ENCODE assay signal across 8 mouse cellular contexts in the genomic region with DNA sequence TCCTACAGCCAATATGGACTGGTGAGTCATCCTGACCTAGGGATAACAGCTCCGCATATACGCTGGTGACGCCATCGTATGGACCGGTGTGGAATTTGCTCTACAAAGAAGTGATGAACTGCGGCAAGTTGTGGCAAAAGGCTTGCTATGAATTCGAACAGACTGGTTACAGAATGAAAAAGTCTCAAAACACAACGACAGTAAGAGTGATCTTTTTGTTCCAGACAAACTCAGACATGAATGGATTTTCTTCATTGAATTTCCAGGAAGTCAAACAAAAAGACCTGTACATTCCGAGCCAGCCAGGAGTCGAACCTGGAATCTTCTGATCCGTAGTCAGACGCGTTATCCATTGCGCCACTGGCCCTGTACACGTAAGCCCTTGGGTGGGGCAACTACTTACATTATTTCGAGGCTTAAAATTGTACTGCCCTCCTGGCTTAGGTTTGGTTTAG. TPM values are rescaled to one million over a fixed set of nuclear protein-coding genes. Genes with fewer than 3 reads are reported as not detected.
DNase-seq lines count a peak whose midpoint lies in the region; ATAC-seq and TF ChIP-seq lines count a peak whose summit lies in the region.

No protein-coding gene starts in this region.

- H3K27me3 ChIP-seq in hindbrain, embryonic 11.5 days (ENCODE audit: control insufficient read depth, insufficient read depth, low read length) = no peaks in the 10 kb centered on the region
- H3K27me3 ChIP-seq in lung, postnatal 0 days (replicated peaks; ENCODE audit: insufficient read depth, low read length) = no peaks in the 10 kb centered on the region

- H3K4me1 ChIP-seq in hindbrain, embryonic 11.5 days (replicated peaks; ENCODE audit: control insufficient read depth, insufficient read depth, low read length) = no peaks in the 10 kb centered on the region
- H3K4me1 ChIP-seq in lung, postnatal 0 days (ENCODE audit: insufficient read depth, low read depth, low read length) = no peaks in the 10 kb centered on the region

- H3K36me3 ChIP-seq in hindbrain, embryonic 11.5 days (ENCODE audit: control insufficient read depth, insufficient read depth, low read length) = no peaks in the 10 kb centered on the region
- no peaks in the 10 kb centered on the region for H3K36me3 ChIP-seq in lung, postnatal 0 days (ENCODE audit: insufficient read depth, low read length)

- 0 out of 2 replicates have a peak overlapping the region, but pooled peaks have one; percentile 27 for H3K27ac ChIP-seq in hindbrain, embryonic 11.5 days (ENCODE audit: low read depth, low read length)
- peak overlapping the region; percentile 15; the same call in 1 of the 2 replicates for H3K27ac ChIP-seq in lung, postnatal 0 days (ENCODE audit: low read length)

- WGBS in hindbrain, embryonic 11.5 days = under 1% methylated on average over 16 of the region's 16 CpGs
- under 1% methylated on average over 16 of the region's 16 CpGs for WGBS in lung, postnatal 0 days

- H3K4me2 ChIP-seq in hindbrain, embryonic 11.5 days (replicated peaks; ENCODE audit: low read depth, low read length) = peak overlapping the region; percentile 48
- peak overlapping the region; percentile 82 for H3K4me2 ChIP-seq in lung, postnatal 0 days (replicated peaks; ENCODE audit: low read depth, low read length)

- ATAC-seq in hindbrain, embryonic 11.5 days (ENCODE audit: low FRiP score) = peak; percentile 76
- ATAC-seq in lung, postnatal 0 days = peak; percentile 71

- peak overlapping the region; percentile 56 for H3K9ac ChIP-seq in hindbrain, embryonic 11.5 days (ENCODE audit: low read depth, low read length)
- H3K9ac ChIP-seq in lung, postnatal 0 days (replicated peaks; ENCODE audit: low read depth) = no peak overlapping the region; the same call in 1 of the 2 replicates

- peak; percentile 86 for DNase-seq in Muller cell, postnatal 12 days (ENCODE audit: inconsistent ontology term)
- peak; percentile 91 to 94 for DNase-seq in cerebellum, postnatal 10 days
- DNase-seq in frontal cortex, postnatal 10 days (ENCODE audit: low spot score in 2 of 2) = peak; percentile 56 to 83
- DNase-seq in hindbrain, embryonic 11.5 days (ENCODE audit: low spot score) = peak; percentile 91
- peak; percentile 86 to 91 for DNase-seq in layer of hippocampus, postnatal 10 days (ENCODE audit: low spot score in 2 of 2)
- peak; percentile 76 for DNase-seq in lung, postnatal 0 days (ENCODE audit: low spot score)
- DNase-seq in ovary, postnatal 14 days (ENCODE audit: low spot score) = peak; percentile 77
- DNase-seq in thymus, postnatal 10 days (ENCODE audit: low spot score in 2 of 2) = peak; percentile 66 to 80

- TF ChIP-seq CTCF in lung, postnatal 0 days (IDR thresholded peaks at IDR 0.05) = peak; percentile 28; the same call in 1 of the 2 replicates

- peak overlapping the region; percentile 51 for H3K4me3 ChIP-seq in hindbrain, embryonic 11.5 days (ENCODE audit: low read depth, low read length)
- peak overlapping the region; percentile 58 for H3K4me3 ChIP-seq in lung, postnatal 0 days (ENCODE audit: low read depth, low read length)

- no peak; the same call in 1 of the 2 replicates for TF ChIP-seq EP300 in lung, postnatal 0 days (IDR thresholded peaks at IDR 0.05)

- no peaks in the 10 kb centered on the region for H3K9me3 ChIP-seq in hindbrain, embryonic 11.5 days (ENCODE audit: control insufficient read depth, low read length)
- H3K9me3 ChIP-seq in lung, postnatal 0 days (ENCODE audit: low read length) = no peaks in the 10 kb centered on the region

RNA-seq across cellular contexts. Expression of a gene that starts 19.2 kb away (rescaled TPM):
- not detected in 2 replicates for polyA plus RNA-seq in hindbrain, embryonic 11.5 days (2014; fragmentation: Nextera tagmentation; extraction: Ambion mirVana)
- total RNA-seq in layer of hippocampus, postnatal 10 days (2021) = not detected
- 0.14 and 0.21 TPM in 2 replicates for polyA plus RNA-seq in lung, postnatal 0 days (2015; fragmentation: Nextera tagmentation; extraction: Ambion mirVana)

RNA-seq across cellular contexts. Expression of a gene that starts 22.9 kb away (rescaled TPM):
- 12.1 and 13.4 TPM in 2 replicates for polyA plus RNA-seq in hindbrain, embryonic 11.5 days (2014; fragmentation: Nextera tagmentation; extraction: Ambion mirVana)
- total RNA-seq in layer of hippocampus, postnatal 10 days (2021) = 1 to 10 TPM; 7.0 to 7.5 TPM
- polyA plus RNA-seq in lung, postnatal 0 days (2015; fragmentation: Nextera tagmentation; extraction: Ambion mirVana) = 8.4 and 8.7 TPM in 2 replicates

RNA-seq across cellular contexts. Expression of a gene that starts 42.1 kb away (rescaled TPM):
- 0.15 and 0.18 TPM in 2 replicates for polyA plus RNA-seq in hindbrain, embryonic 11.5 days (2014; fragmentation: Nextera tagmentation; extraction: Ambion mirVana)
- total RNA-seq in layer of hippocampus, postnatal 10 days (2021) = under 1 TPM; 0.53 to 0.58 TPM
- polyA plus RNA-seq in lung, postnatal 0 days (2015; fragmentation: Nextera tagmentation; extraction: Ambion mirVana) = 0.06 and 0.07 TPM in 2 replicates

Comparison
In these comparisons a context has a peak if more than half of its experiments do, and no peak if none do; other contexts are left out.
1. Peak in every context shown above with its lines: DNase-seq, ATAC-seq, H3K4me3 ChIP-seq and H3K27ac ChIP-seq.